15 mouse cellular contexts compared by ENCODE assay signal in the genomic region with DNA sequence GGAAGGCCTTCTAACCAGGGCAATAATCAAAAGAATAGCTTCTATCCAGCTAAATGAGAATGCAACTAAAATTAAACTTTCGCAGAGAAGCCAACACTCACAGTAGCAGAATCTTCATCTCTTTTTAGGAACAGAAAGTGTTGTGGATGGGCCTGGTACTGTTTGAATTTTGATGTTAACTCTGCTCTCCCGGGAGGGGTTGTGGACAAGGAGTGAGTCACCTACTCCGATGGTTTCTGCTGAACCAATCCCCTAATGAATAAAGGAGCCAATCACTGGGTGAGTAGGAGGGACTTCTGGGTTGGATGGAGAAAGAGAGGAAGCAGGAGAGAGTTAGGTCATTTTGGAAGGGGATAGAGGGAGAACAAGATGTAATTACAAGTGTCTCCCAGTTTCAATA.
"Had no signal": no experiment of that assay in that cellular context is flagged by ENCODE, and none has a peak within 500 bp of the region (broad histone marks: within the 10 kb centered on the region; RNA-seq: fewer than 3 reads in every experiment).

No protein-coding gene starts in this region.

- H3K27me3 ChIP-seq: liver, embryonic 12.5 days; megakaryocyte, embryonic 14.5 days; midbrain, embryonic 13.5 days; midbrain, embryonic 15.5 days; neural tube, embryonic 12.5 days had no signal

- DNase-seq: lung, adult 18-20 months; lung, embryonic 14.5 days; lung, postnatal 14 days; lung, postnatal 36 days; right cerebral cortex, postnatal 25 days; thymus, adult 2 months; thymus, postnatal 25 days had no signal

- H3K9ac ChIP-seq: liver, embryonic 12.5 days; liver, embryonic 14.5 days; lung, embryonic 14.5 days; midbrain, embryonic 13.5 days; midbrain, embryonic 15.5 days; neural tube, embryonic 12.5 days had no signal

- H3K4me3 ChIP-seq: liver, embryonic 12.5 days; megakaryocyte, embryonic 14.5 days; midbrain, embryonic 13.5 days; midbrain, embryonic 15.5 days; neural tube, embryonic 12.5 days had no signal

- H3K36me3 ChIP-seq: liver, embryonic 12.5 days; midbrain, embryonic 13.5 days; midbrain, embryonic 15.5 days; neural tube, embryonic 12.5 days had no signal

- H3K4me1 ChIP-seq: midbrain, embryonic 13.5 days; neural tube, embryonic 12.5 days had no signal

- H3K27ac ChIP-seq: liver, embryonic 12.5 days; liver, embryonic 14.5 days; macrophage; midbrain, embryonic 13.5 days; midbrain, embryonic 15.5 days; neural tube, embryonic 12.5 days had no signal

- H3K9me3 ChIP-seq: liver, embryonic 12.5 days; midbrain, embryonic 13.5 days; midbrain, embryonic 15.5 days; neural tube, embryonic 12.5 days had no signal

- H3K4me2 ChIP-seq: liver, embryonic 12.5 days; lung, embryonic 14.5 days; midbrain, embryonic 11.5 days; midbrain, embryonic 13.5 days; midbrain, embryonic 15.5 days; neural tube, embryonic 12.5 days had no signal
